Mouse (Mus musculus) R1 (cell line): ENCODE results near the gene Tcea2.

ENCODE experiments used
- DNase-seq: peaks from one replicate; pipeline ENCODE4 v3.0.0-alpha.2; 2018; ENCODE audit warnings: low read depth, low spot score

Tcea2 gene

DNA sequence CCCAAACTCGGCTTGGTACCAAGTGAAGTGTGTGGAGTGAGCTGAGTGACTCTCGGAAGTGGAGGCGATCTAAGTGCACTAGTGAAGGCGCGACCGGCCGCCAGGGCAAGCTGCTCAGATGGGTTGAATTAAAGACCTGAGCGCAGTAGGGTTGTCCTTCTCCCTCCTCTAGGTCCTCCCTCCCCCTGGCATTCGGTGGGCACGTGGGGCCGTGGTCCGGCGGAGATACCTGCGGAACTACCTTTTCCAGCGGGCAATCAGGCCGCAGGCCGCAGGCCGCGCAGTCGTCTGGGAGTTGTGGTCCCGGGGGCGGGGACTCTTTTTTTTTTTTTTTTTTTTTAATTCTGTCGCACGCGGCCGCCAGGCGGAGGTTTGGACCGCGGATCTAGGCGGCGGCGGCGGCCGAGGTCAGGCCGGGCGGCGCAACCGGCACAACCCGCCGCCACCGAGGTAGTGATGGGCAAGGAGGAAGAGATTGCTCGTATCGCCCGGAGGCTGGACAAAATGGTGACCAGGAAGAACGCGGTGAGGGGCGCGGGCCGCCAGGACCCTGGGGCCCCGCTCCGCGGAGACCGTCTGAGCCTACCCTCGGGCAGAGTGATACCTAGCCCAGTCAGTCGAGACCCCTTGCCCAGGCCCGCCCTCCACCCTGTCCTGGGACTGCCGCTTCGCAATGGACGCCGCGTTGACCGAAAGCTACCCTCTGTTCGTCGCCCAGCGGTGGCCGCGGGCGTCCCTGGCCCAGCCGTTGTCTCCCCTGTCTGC lies at the start of gene Tcea2:
Tcea2 (plus strand) TSS at position 360 of the 765 bp plus-strand sequence.
- DNase-seq, result peak; percentile 76

DNA sequence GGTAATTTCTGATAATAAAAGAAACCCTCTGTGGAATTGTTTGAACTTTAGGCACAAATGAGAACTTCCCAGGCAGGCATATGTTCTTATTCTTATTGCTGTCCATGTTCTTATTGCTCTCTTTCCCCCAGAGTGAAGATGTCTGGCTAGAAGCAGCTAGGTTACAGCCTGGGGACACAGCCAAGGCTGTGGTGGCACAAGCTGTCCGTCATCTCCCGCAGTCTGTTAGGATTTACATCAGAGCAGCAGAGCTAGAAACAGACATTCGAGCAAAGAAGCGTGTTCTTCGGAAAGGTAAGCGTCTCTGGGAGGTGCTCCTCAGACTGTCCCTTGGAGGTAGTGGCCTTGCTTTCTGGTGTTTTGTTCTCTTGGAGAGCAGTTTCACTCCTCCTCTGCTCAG lies 47.5 kb upstream of the Tcea2 start:
- no peak for DNase-seq

DNA sequence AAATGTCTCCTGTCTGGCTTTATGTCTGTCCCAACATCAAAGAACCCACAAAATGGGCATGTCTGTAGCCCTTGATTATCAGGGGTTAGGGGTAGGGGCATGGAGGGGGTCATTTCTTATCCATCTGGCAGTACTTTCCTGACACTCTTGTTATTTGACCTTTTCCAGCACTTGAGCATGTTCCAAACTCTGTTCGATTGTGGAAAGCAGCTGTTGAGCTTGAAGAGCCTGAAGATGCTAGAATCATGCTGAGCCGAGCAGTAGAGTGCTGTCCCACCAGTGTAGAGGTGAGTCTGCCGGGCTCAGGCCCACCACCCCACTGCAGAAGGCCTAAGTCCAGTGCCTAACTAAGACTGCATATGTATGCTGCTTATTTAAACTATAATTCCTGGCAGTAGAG lies 44.2 kb upstream of the Tcea2 start:
- DNase-seq, result no peak

DNA sequence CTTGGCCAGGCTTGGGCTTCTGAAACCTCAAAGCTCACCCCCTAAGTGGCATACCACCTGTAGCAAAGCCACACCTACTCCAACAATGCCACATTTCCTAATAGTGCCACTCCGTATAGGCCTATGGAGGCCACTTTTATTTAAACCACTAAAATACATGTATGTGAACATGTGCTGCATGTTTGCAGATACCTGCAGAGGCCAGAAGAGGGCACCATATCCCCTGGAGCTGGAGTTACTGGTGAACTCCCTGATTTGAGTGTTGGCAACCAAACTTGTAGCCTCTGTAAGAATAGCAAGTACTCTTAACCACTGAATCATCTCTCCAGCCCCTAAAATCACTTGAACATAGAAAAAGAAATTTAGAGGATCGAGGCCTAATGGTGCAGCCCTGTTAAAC lies 35.7 kb upstream of the Tcea2 start:
- DNase-seq, result peak; percentile 69

DNA sequence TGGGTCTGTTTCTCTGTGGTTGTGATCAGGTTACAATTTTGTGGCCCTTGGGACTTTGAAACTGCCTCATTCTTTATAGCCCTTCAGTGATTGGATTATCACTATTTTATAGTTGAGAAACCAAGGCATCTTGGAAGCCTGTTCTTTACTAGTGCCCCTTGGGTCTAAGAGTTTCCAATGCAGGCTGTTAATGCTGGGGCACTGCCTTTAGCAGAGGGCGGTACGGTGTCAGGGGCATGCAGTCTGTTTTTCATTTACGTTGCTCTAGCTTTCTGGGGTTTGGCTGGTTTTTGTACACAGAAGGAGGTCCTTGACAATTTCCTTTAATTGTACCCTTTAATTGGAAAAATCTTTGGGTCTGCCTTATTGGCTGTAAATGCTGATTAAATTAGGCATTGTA lies 34.4 kb upstream of the Tcea2 start:
- DNase-seq, result no peak

DNA sequence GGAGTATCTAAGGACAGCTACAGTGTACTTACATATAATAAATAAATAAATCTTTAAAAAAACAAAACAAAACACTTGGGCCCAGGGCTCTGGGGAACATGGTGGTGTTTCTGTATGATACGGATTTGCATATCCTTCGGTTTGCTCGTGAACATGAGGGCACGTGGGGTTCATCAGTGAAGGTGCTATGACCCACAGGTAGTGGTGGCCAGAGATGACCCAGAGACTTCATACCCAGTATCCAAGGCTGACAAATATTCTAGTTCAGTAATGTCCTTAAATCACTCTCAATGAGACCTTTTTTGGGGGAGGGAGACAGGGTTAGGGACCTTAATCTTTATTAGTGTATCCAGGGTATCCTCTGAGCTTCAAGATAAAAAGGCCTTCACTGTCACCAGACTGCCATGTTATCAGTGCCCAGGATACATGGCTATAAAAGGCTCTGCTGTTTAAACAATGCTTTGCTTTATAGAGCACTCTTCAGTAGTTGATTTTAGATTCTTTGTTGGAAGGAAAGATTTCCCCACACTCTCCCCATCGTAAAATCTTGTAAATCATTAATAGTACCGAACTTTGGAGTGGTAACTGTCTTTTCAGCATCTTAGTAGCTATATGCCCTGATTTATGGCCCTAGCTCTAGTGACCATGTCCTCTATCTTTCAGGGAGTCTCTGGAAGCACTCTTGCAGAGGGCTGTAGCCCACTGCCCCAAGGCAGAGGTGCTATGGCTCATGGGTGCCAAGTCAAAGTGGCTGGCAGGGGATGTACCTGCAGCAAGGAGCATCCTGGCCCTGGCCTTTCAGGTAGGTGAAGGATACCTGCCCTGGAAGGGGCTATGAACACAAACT lies 33.3 kb upstream of the Tcea2 start:
- DNase-seq, result no peak

DNA sequence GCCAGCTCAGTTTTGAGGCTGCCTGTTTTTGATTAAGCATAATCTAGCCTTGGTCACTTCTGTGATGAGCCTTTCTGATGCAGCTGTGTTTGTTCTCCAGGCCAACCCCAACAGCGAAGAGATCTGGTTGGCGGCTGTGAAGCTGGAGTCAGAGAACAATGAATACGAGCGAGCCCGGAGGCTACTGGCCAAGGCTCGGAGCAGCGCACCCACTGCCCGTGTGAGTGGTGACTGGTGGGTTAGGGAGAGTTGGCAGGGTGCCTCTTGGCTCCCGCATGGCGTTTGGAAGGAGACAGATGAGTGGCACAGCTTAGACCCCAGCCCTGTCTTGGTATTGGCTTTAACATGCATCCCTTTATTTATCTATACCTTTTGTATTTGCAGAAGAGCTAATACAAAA lies 31.2 kb upstream of the Tcea2 start:
- no peak for DNase-seq

DNA sequence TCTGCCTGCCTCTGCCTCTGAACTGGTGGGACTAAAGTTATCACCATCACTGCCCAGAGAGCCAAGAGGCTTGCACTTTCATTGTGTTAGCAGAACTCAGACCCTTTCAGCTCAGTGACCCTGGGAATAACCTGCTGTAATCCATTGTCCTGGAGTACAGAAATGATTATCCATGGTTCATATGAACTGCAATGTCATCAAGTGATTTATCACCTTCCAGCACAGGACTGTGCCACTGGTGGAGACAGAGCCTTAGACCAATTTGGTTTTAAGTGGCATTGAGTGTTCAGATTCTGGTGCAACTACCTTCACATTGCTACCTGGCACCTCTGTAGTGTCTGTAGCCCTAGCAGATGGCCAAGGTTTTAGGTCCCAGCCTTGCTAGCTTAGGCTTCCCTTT lies 27.0 kb upstream of the Tcea2 start:
- no peak for DNase-seq

DNA sequence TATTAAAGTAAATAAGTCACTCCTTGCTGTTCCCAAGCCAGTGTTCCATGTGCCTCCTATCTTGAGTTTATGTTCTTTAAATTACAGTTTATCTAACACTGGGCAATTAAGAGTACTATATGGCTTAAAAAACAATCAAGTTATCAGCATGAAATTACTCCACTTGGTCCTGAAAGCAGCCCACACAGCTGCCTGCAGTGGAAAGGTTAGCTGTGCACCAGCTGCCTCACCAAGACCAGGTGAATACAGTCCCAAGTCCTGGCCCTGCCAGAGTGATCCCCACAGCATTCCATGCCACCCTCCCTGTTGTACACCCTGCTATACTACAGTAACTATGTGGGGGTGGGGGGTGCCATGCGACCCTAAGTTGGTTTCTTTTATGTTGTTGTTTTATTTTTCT lies 26.6 kb upstream of the Tcea2 start:
- no peak for DNase-seq

DNA sequence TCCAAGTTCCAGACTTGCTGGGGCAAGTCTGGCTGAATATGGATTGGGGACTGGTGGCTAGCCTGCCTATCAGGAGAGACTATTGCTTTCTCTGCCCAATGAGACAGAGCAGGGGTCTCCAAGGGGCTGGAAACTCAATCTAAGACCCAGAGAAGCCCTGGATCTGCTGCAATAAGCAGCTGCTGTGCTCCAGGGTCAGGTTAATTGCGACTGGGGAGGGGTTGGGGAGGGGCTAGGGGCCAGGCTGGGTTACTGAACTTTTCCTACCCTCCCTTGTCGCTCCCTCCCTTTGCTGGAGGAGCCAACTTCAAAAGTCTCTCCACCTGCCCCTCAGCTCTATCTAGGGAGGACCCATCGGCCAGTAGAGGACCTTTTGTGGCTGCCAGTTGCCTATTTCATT lies 23.4 kb upstream of the Tcea2 start, which contains the start of gene Gm29797:
Gm29797 (plus strand) TSS at position 301 of the 400 bp plus-strand sequence.
- DNase-seq, result no peak

DNA sequence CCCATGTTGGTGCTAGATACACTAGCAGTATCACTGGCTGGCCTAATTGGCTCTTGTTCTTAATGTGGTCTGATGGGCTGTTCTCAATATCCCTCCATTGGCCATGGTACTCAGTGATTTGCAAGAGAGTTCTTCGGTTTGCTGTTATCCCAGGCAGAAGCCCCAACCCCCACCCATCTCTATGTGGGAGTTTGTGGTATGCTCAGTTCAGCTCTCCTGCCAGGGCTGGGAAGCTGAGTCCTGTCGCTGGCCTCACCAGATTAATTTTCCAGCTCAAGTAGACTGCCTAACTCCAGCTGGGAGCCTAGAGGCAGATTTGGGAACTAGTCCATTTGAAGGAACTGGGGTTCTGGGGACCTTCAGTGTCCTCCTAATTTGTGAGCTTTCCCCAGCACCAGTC lies 22.7 kb upstream of the Tcea2 start:
- DNase-seq, result no peak

DNA sequence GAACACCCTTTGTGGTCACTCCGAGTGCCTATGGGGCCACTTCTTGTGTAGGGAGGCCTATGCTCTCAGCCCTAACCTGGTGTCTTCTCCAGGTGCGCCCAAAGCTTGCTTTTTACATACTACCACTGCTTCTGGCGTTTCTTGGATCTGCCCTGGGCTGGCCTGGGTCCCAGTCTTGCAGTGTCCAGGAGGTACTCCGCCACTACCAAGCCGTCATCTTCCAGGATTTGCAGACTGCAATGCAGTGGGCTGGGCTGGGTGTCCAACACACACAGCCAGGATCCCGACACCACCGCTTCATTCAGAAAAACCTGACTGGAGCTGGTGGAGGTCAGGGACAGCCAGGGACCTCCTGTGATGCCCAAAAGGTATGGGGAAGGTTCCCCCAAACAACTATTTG lies 21.6 kb upstream of the Tcea2 start:
- DNase-seq, result no peak

DNA sequence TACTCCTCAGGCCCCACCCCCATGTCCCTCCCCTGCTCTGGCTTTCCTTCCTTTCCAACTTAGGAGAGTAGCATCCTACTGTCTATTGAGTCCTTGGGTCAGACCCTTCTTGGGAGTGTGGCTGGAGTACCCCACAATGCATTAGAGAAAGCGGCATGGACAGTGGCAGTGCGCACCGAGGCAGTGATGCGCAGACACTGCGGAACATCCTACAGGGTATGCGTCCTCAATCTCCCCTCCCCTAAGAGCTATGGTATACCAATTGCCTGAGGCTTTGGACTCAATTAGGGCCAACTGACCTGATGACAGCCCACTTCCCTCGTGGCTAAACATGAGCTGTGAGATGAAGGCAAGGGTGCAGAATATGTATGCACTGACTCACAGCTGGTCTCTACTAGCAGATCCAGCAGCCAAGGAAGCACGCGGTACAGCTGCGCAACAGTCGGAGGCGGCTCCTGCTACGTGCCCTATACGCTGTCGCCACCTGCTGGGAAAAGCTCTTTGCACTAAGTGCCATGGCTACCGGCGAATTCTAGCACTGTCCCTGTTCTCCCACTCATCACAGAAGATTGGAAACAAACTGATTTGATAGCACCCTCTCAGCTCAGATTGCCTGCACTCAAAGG lies 21.1 kb upstream of the Tcea2 start:
- peak; percentile 72 for DNase-seq

DNA sequence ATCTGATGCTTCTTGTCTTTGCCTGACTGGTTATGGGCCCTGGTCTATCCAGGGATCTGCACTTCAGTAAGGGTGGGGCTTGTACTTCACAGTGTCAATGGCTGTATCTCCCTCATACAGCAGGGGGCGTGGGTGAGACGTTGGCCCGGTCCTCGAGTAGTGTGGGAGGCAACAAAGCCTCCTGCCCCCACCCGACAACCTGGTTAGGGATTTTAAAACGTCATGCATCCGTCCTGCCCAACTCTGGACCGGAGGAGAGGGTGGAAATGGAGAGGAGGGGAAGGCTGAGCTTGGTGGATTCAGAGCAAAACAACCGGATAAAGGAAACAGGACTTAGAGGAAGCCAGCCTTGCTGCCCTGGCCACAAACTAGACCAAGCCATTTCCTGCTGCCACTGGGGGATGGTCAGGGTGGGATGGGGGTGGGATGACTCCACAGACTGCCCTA lies 20.5 kb upstream of the Tcea2 start:
- peak; percentile 89 for DNase-seq

DNA sequence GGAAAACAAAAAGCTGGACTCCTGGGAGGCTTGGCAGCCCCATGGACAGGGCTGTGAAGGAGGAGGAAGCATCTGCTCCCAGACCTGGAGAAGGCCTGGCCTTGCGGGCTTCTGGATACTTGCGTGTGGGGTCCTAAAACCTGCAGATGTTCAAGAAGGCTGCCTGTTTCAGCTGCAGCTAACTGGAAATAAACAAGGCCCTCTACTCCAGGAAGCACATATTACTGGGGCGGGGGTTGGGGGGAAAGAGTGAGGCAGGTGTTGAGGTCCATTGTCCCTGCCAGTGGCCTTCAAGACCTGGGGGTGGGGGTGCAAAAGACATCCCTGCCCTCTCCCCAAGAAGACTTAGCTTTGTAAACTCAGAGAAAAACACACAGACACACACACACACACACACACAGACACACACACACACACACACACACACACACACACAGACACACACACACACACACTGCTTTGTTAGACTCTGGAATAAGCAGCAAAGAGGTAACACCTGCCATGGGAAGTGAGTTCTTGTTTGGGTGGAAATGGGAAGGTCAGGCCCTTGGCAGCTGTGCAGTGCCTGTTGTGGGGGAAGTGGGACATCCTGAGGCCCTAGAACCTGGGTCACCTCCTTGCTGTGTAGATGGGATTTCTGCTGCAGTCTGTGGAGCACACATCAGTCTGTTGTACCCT lies 17.4 kb upstream of the Tcea2 start:
- no peak for DNase-seq

DNA sequence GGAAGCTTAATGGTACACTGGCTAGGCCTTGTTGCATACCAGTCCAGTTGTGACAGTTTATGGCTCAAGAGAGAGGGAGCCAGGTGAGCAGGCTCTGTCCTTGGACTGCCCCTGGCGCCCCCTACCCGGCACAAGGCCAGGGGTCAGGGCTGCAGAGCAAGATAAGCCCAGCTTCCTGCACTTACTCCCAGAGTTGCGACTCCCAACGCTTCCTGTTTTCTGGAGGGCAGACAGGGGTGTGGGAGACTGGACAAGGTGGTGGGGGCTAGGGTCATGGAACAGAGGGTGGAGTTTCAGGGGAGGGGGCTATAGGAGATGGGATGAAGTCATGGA lies 16.8 kb upstream of the Tcea2 start:
- DNase-seq, result no peak

DNA sequence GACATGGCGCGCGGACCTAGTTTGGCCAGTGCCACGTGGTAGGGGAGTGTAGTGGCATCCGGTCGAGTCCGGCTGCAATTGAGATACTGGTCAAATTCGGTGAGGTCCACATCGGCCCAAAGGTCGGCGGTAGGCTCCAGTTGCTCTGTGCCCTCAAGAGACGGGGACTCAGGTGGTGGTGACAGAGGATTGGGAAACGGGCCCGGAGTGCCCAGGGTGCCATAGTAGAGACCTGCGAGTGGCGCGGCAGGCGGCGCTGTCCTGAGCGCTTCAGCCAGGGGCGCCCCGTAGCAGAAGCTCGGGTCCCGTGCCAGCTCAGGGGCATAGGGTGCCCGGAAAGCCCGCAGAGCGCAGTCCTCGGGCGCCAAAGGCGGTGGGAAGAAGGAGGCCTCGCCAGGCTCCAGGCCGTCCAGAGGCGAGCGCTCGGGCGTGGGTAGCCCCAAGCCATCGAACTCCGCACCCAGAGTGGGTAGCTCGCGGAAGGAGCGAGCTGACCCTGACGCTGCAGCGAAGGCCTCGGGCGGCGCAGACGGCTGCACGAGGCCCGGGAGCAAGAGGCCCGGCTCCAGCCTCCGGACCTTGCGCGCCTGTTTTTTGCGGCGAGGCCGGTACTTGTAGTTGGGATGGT lies 9.7 kb upstream of the Tcea2 start:
- DNase-seq, result peak; percentile 38

DNA sequence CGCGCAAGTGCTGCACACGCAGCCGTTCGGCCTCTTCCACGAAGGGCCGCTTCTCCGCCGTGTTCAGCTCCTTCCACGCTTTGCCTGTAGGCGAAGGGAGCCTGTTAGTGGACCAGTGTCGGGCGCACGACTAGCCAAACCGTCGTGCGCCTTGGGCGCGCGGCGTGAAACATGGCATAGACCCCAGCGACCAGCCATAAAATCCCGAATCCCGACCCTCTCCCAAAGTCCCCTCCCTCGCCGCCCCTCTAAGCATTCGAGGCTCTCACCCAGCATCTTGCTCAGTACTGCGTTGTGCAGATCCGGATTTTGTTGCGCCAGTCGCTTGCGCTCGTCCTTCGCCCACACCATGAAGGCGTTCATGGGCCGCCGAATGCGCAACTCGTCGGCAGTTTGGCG lies 9.2 kb upstream of the Tcea2 start:
- DNase-seq, result peak; percentile 51

DNA sequence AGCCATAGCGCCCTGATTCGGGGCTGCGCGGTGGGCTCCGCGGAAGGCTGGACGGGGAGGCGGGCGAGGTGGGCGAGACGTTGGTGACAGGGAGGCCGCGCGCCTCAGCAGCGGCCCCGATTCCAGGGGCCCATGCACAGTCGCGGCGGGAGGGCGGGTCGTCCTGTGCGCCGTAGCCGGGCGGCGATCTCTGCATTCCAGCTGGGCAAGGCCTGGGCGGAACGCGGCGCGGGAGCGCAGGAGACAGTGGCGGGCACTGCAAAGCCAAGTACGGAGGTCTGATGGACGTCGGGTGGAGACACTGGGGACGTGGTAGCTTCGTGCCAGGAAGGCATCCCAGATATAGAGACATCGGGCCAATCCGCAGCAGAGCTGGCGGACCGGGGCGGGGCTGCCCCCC lies 8.8 kb upstream of the Tcea2 start, which contains the start of gene Sox18:
Sox18 (minus strand) TSS at position 315 of the 400 bp plus-strand sequence.
- peak; percentile 40 for DNase-seq

DNA sequence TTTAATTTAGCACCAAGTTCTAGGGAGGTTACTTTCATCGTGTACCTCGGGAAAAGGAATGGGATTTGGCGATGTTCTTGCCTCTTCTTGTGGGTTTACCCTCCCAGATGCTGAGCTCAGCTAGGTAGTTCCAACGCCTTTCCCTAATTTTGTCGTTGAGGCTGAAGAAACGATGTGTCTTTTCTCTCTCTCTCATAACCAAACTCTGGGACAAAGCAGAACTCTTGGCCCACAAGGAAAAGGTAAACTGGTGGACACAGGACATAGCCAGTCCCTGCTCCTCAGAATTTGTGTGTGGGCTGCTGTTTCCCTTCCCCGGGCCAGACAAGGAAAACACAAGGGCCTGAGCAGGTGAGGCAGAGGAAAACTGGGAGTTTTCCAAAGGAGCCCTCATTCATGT lies 8.1 kb upstream of the Tcea2 start:
- no peak for DNase-seq

DNA sequence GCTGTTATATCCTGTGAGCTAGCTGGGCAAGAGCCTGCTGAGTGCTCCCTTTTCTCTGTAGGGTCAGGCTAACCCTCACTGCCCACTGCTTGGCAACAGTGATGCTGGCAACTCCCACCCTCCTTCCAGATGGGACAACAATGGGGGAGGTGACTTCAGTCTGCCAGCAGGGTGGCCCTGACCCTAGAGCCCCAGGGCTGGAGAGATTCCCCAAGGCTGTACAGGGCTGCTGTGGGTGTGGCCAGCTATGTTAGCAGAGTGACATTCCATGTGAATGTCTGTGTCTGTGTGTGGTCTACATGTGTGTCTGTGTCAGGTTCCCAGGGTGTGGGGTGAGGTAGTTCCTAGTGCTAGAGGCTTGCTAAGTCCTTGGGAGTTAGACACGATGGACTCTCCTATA lies 6.6 kb upstream of the Tcea2 start:
- no peak for DNase-seq
